In the genomic region with DNA sequence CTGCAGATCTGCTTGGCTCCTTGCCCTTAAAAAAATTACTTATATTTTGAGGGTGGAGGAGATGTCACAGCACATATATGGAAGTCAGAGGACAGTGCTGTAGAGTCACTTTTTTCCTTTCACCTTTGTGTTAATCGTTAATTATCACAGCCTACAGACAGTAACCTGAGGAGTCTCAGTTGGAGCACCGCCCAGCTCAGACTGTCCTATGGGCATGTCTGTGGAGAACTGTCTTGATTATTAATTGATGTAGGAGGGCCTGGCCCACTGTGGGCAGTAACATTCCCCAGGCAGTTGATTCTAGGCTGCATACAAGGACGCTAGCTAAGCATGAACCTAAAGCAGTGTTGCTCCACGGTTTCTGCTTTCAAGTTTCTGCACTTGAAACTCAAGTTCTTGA, we compare ENCODE assay signal across 14 mouse cellular contexts.
"Had no signal": no experiment of that assay in that cellular context is flagged by ENCODE, and none has a peak within 500 bp of the region (broad histone marks: within the 10 kb centered on the region; RNA-seq: fewer than 3 reads in every experiment).

No protein-coding gene starts in this region.

- H3K27me3 ChIP-seq: lung, embryonic 15.5 days; midbrain, embryonic 13.5 days; midbrain, embryonic 15.5 days; neural tube, embryonic 12.5 days; stomach, embryonic 15.5 days had no signal

- H3K4me3 ChIP-seq: lung, embryonic 15.5 days; midbrain, embryonic 13.5 days; midbrain, embryonic 15.5 days; neural tube, embryonic 12.5 days; stomach, embryonic 15.5 days had no signal

- H3K36me3 ChIP-seq: lung, embryonic 15.5 days; midbrain, embryonic 13.5 days; midbrain, embryonic 15.5 days; neural tube, embryonic 12.5 days; stomach, embryonic 15.5 days had no signal

- H3K4me2 ChIP-seq: lung, embryonic 15.5 days; midbrain, embryonic 11.5 days; midbrain, embryonic 13.5 days; midbrain, embryonic 15.5 days; neural tube, embryonic 12.5 days; stomach, embryonic 15.5 days had no signal

- DNase-seq: lung, adult 18-20 months; lung, postnatal 14 days; right cerebral cortex, postnatal 14 days; thymus, adult 2 months; thymus, postnatal 25 days; thymus, postnatal 4 days had no signal

- ATAC-seq: lung, postnatal 0 days; midbrain, embryonic 13.5 days; midbrain, embryonic 15.5 days had no signal

- H3K27ac ChIP-seq: lung, embryonic 15.5 days; midbrain, embryonic 13.5 days; midbrain, embryonic 15.5 days; neural tube, embryonic 12.5 days; stomach, embryonic 15.5 days; stomach, postnatal 0 days had no signal

- H3K9ac ChIP-seq: lung, embryonic 15.5 days; midbrain, embryonic 13.5 days; midbrain, embryonic 15.5 days; neural tube, embryonic 12.5 days; stomach, embryonic 15.5 days had no signal

- H3K9me3 ChIP-seq: lung, embryonic 15.5 days; midbrain, embryonic 13.5 days; midbrain, embryonic 15.5 days; neural tube, embryonic 12.5 days; stomach, embryonic 15.5 days had no signal
